Comparison of ENCODE assay signal across 8 mouse cellular contexts in genomic region chr17:35358763-35359469, GRCm38 (mm10). TPM values are rescaled to one million over a fixed set of nuclear protein-coding genes. Genes with fewer than 3 reads are reported as not detected.
DNase-seq lines count a peak whose midpoint lies in the region; ATAC-seq and TF ChIP-seq lines count a peak whose summit lies in the region.

No protein-coding gene starts in this region.

- H3K27ac ChIP-seq in heart, embryonic 13.5 days (replicated peaks) = no peak overlapping the region
- H3K27ac ChIP-seq in heart, postnatal 0 days (ENCODE audit: low read depth) = no peak overlapping the region
- H3K27ac ChIP-seq in midbrain, embryonic 10.5 days (replicated peaks) = 0 out of 2 replicates have a peak overlapping the region, but pooled peaks have one; percentile 7

- H3K9ac ChIP-seq in heart, embryonic 13.5 days = peak overlapping the region; percentile 73
- H3K9ac ChIP-seq in heart, postnatal 0 days (replicated peaks; ENCODE audit: low read depth, low read length) = peak overlapping the region; percentile 47

- H3K9me3 ChIP-seq in heart, embryonic 13.5 days = peaks cover 8% of the 10 kb centered on the region
- H3K9me3 ChIP-seq in heart, postnatal 0 days (replicated peaks; ENCODE audit: control insufficient read depth, low read length) = peaks cover 6% of the 10 kb centered on the region; the same call in 1 of the 2 replicates
- H3K9me3 ChIP-seq in midbrain, embryonic 10.5 days (replicated peaks) = peaks cover 7% of the 10 kb centered on the region

- H3K4me3 ChIP-seq in heart, embryonic 13.5 days = peak overlapping the region; percentile 55
- peak overlapping the region; percentile 51 for H3K4me3 ChIP-seq in heart, postnatal 0 days (ENCODE audit: low read depth, low read length)
- H3K4me3 ChIP-seq in midbrain, embryonic 10.5 days = peak overlapping the region; percentile 51

- H3K27me3 ChIP-seq in heart, embryonic 13.5 days (replicated peaks) = peaks cover 22% of the 10 kb centered on the region
- H3K27me3 ChIP-seq in heart, postnatal 0 days (ENCODE audit: control insufficient read depth, insufficient read depth, low read length) = peaks cover 12% of the 10 kb centered on the region; the same call in 1 of the 2 replicates
- peaks cover 31% of the 10 kb centered on the region for H3K27me3 ChIP-seq in midbrain, embryonic 10.5 days (ENCODE audit: low read depth, poor library complexity, severe bottlenecking)

- 11% methylated on average over 38 of the region's 38 CpGs for WGBS in heart, embryonic 13.5 days
- whole genome bisulfite sequencing in heart, postnatal 0 days = 9% methylated on average over 36 of the region's 38 CpGs
- WGBS in midbrain, embryonic 10.5 days = 10% methylated on average over 38 of the region's 38 CpGs

- peaks cover 24% of the 10 kb centered on the region for H3K4me1 ChIP-seq in heart, embryonic 13.5 days
- H3K4me1 ChIP-seq in heart, postnatal 0 days (ENCODE audit: control insufficient read depth, insufficient read depth) = peaks cover 8% of the 10 kb centered on the region; the same call in 1 of the 2 replicates
- H3K4me1 ChIP-seq in midbrain, embryonic 10.5 days = peaks cover 10% of the 10 kb centered on the region

- ATAC-seq in heart, embryonic 13.5 days (ENCODE audit: extremely low read depth, insufficient number of reproducible peaks, low FRiP score, low TSS enrichment) = no peak; the same call in 1 of the 2 replicates
- ATAC-seq in heart, postnatal 0 days (ENCODE audit: insufficient read depth, low read depth) = no peak

- TF ChIP-seq EP300 in heart, postnatal 0 days (IDR thresholded peaks at IDR 0.05; ENCODE audit: low read depth) = no peak

- intact Hi-C loops in left cerebral cortex, postnatal 25 days (cut with DNase I) = no loop called here

- H3K4me2 ChIP-seq in heart, embryonic 13.5 days = peak overlapping the region; percentile 84
- H3K4me2 ChIP-seq in heart, postnatal 0 days (ENCODE audit: low read depth, low read length) = peak overlapping the region; percentile 79

- no peak for DNase-seq in heart, postnatal 4 days
- peak; percentile 35 for DNase-seq in ZHBTc4 (ENCODE audit: low read depth, low spot score)
- no peak for DNase-seq in heart, postnatal 0 days (ENCODE audit: low spot score)
- peak; percentile 21 for DNase-seq in midbrain, embryonic 10.5 days (ENCODE audit: low spot score)
- DNase-seq in right cerebral cortex, adult 2 months (ENCODE audit: low spot score in 2 of 2) = no peak
- DNase-seq in urinary bladder, postnatal 36 days (ENCODE audit: low spot score in 2 of 2) = no peak
- DNase-seq in left cerebral cortex, postnatal 25 days (ENCODE audit: low spot score in 2 of 2) = no peak

- no peaks in the 10 kb centered on the region for H3K36me3 ChIP-seq in heart, embryonic 13.5 days
- no peaks in the 10 kb centered on the region for H3K36me3 ChIP-seq in heart, postnatal 0 days (replicated peaks; ENCODE audit: control insufficient read depth, insufficient read depth, low read length)
- H3K36me3 ChIP-seq in midbrain, embryonic 10.5 days = no peaks in the 10 kb centered on the region

- no peak for TF ChIP-seq CTCF in heart, postnatal 0 days (IDR thresholded peaks at IDR 0.05; ENCODE audit: low read depth)

RNA-seq across cellular contexts. Expression of gene H2-Q2, which starts 16.9 kb away (rescaled TPM):
- 3.3 and 3.4 TPM in 2 replicates for polyA plus RNA-seq in heart, embryonic 13.5 days (2015; fragmentation: Nextera tagmentation; extraction: Ambion mirVana)
- under 1 TPM; 0.64 to 0.77 TPM for total RNA-seq in heart, postnatal 4 days (2021)
- total RNA-seq in heart, postnatal 0 days (2014; rRNA removed; ENCODE audit: low replicate concordance) = not detected in 2 replicates
- 0.14 and 0.22 TPM in 2 replicates for polyA plus RNA-seq in heart, postnatal 0 days (2015; fragmentation: Nextera tagmentation; extraction: Ambion mirVana)
- polyA plus RNA-seq in midbrain, embryonic 10.5 days (2016; fragmentation: Nextera tagmentation; extraction: Ambion mirVana) = 0.25 and 0.38 TPM in 2 replicates
- total RNA-seq in left cerebral cortex, postnatal 25 days (2021) = under 1 TPM; 0.30 to 0.78 TPM

RNA-seq across cellular contexts. Expression of gene H2-Q4, which starts 20.5 kb away (rescaled TPM):
- polyA plus RNA-seq in heart, embryonic 13.5 days (2015; fragmentation: Nextera tagmentation; extraction: Ambion mirVana) = 2.6 and 2.9 TPM in 2 replicates
- total RNA-seq in heart, postnatal 4 days (2021) = 1 to 10 TPM; 8.0 TPM
- total RNA-seq in heart, postnatal 0 days (2014; rRNA removed; ENCODE audit: low replicate concordance) = 6.9 and 19.7 TPM in 2 replicates
- 2.2 and 2.8 TPM in 2 replicates for polyA plus RNA-seq in heart, postnatal 0 days (2015; fragmentation: Nextera tagmentation; extraction: Ambion mirVana)
- 2.9 and 3.1 TPM in 2 replicates for polyA plus RNA-seq in midbrain, embryonic 10.5 days (2016; fragmentation: Nextera tagmentation; extraction: Ambion mirVana)
- 1 to 10 TPM; 1.4 to 1.9 TPM for total RNA-seq in left cerebral cortex, postnatal 25 days (2021)

RNA-seq across cellular contexts. Expression of gene H2-Q1, which starts 38.7 kb away (rescaled TPM):
- 0.19 and 0.29 TPM in 2 replicates for polyA plus RNA-seq in heart, embryonic 13.5 days (2015; fragmentation: Nextera tagmentation; extraction: Ambion mirVana)
- total RNA-seq in heart, postnatal 4 days (2021) = under 1 TPM; 0.43 to 0.55 TPM
- total RNA-seq in heart, postnatal 0 days (2014; rRNA removed; ENCODE audit: low replicate concordance) = not detected in 2 replicates
- not detected in 2 replicates for polyA plus RNA-seq in heart, postnatal 0 days (2015; fragmentation: Nextera tagmentation; extraction: Ambion mirVana)
- polyA plus RNA-seq in midbrain, embryonic 10.5 days (2016; fragmentation: Nextera tagmentation; extraction: Ambion mirVana) = not detected in 2 replicates
- under 1 TPM; 0.39 to 0.96 TPM for total RNA-seq in left cerebral cortex, postnatal 25 days (2021)

Comparison
In these comparisons a context has a peak if more than half of its experiments do, and no peak if none do; other contexts are left out.
1. DNase-seq: peak in ZHBTc4 (single experiment) and midbrain, embryonic 10.5 days (single experiment); none in heart, postnatal 4 days (single experiment), heart, postnatal 0 days (single experiment), right cerebral cortex, adult 2 months (0 of 2), urinary bladder, postnatal 36 days (0 of 2) and left cerebral cortex, postnatal 25 days (0 of 2).
2. Peak in every context shown above with its lines, with median percentiles within 50 percentile points of each other: H3K4me3 ChIP-seq.